Mouse (Mus musculus) macrophage (primary cell): Measurements from ENCODE around the gene Tnks2. TPM values are rescaled to one million over a fixed set of nuclear protein-coding genes. Genes with fewer than 3 reads are reported as not detected.
A peak's percentile ranks its signal among the peaks of the same experiment; 100 is the strongest.

Experiments
- H3K27ac ChIP-seq: fragments of 350-480 bp; formaldehyde crosslinking; 2 replicates; pipeline ENCODE4 v1.9.0; 2021
- H3K36me3 ChIP-seq: fragments of 350-480 bp; formaldehyde crosslinking; 2 replicates; pipeline ENCODE4 v1.9.0; 2021; ENCODE audit errors: inconsistent target
- H3K4me3 ChIP-seq: fragments of 350-480 bp; formaldehyde crosslinking; 2 replicates; pipeline ENCODE4 v1.9.0; 2021; ENCODE audit errors: inconsistent target
- H3K79me2 ChIP-seq: fragments of 350-480 bp; formaldehyde crosslinking; 2 replicates; pipeline ENCODE4 v1.9.0; 2021; ENCODE audit errors: inconsistent target
- WGBS: methylation state at CpG from one replicate; pipeline ENCODE4 v1.1.7; 2026; ENCODE audit warnings: inconsistent platforms; ENCODE audit not compliant: missing documents; 5-methylcytosine and 5-hydroxymethylcytosine counted together
- polyA plus RNA-seq: library from polyadenylated mRNA; stranded (reverse); fragments of 250-400 nt; gene quantifications from 3 replicates; pipeline ENCODE4 v1.2.4, GENCODE M21; 2018; ENCODE audit warnings: inconsistent platforms

The Tnks2 gene
- polyA plus RNA-seq, 1 experiment from 2014 or later: 62.1 TPM

GRCm38 (mm10) chr19:36925671-36926552 is 91.9 kb downstream of the Tnks2 start, which contains the start of gene Btaf1:
Gene Btaf1, plus strand, starts transcription at chr19:36926079.
- no peaks in the 10 kb centered on the region for H3K36me3 ChIP-seq
- under 1% methylated on average over 98 of the region's 98 CpGs for WGBS
- peak within 1 kb of the TSS; percentile 78 for H3K27ac ChIP-seq
- H3K79me2 ChIP-seq: peaks cover 88% of the 10 kb centered on the region
- H3K4me3 ChIP-seq: peak within 1 kb of the TSS; percentile 77

GRCm38 (mm10) chr19:36926553-36927236 is 92.7 kb downstream of the Tnks2 start:
- Histone ChIP-seq H3K36me3 (no peaks in the 10 kb centered on the region), H3K79me2 (peaks cover 88% of the 10 kb centered on the region), H3K4me3 (peak overlapping the region; percentile 77), H3K27ac (peak overlapping the region; percentile 78)
- WGBS: 2% methylated on average over 26 of the region's 26 CpGs

GRCm38 (mm10) chr19:36927800-36928361 is 93.8 kb downstream of the Tnks2 start:
- WGBS: 51% methylated on average over 6 of the region's 6 CpGs
- Histone ChIP-seq H3K4me3 (peak overlapping the region; percentile 77), H3K27ac (peak overlapping the region; percentile 78), H3K36me3 (no peaks in the 10 kb centered on the region), H3K79me2 (peaks cover 88% of the 10 kb centered on the region)

GRCm38 (mm10) chr19:36929816-36930215 is 95.8 kb downstream of the Tnks2 start:
- Histone ChIP-seq H3K36me3 (no peaks in the 10 kb centered on the region), H3K4me3 (no peak overlapping the region), H3K27ac (no peak overlapping the region), H3K79me2 (peaks cover 88% of the 10 kb centered on the region)

GRCm38 (mm10) chr19:36932097-36932496 is 98.1 kb downstream of the Tnks2 start:
- peak overlapping the region; percentile 64 for H3K27ac ChIP-seq

GRCm38 (mm10) chr19:36932613-36933012 is 98.6 kb downstream of the Tnks2 start:
- no peak overlapping the region for H3K4me3 ChIP-seq
- H3K79me2 ChIP-seq: peaks cover 97% of the 10 kb centered on the region
- 42% methylated on average over 2 of the region's 2 CpGs for WGBS
- peak overlapping the region; percentile 64 for H3K27ac ChIP-seq
- no peaks in the 10 kb centered on the region; the same call in 1 of the 2 replicates for H3K36me3 ChIP-seq

More at GRCm38 (mm10) chr19:36932097-36932496, 98.1 kb downstream of the Tnks2 start:
- Histone ChIP-seq H3K4me3 (no peak overlapping the region), H3K79me2 (peaks cover 97% of the 10 kb centered on the region), H3K36me3 (no peaks in the 10 kb centered on the region; the same call in 1 of the 2 replicates)

- 86% methylated on average over 4 of the region's 4 CpGs for WGBS
- no peaks in the 10 kb centered on the region; the same call in 1 of the 2 replicates for H3K36me3 ChIP-seq
- no peak overlapping the region for H3K27ac ChIP-seq
- no peak overlapping the region for H3K4me3 ChIP-seq
- peaks cover 97% of the 10 kb centered on the region for H3K79me2 ChIP-seq
These were observed 102.3 kb downstream of the Tnks2 start for GRCm38 (mm10) chr19:36936285-36936684.

- Histone ChIP-seq H3K36me3 (no peaks in the 10 kb centered on the region; the same call in 1 of the 2 replicates), H3K79me2 (peaks cover 100% of the 10 kb centered on the region), H3K4me3 (no peak overlapping the region), H3K27ac (no peak overlapping the region)
These were observed 104.0 kb downstream of the Tnks2 start for GRCm38 (mm10) chr19:36938008-36938407.

GRCm38 (mm10) chr19:36940064-36940463 is 106.0 kb downstream of the Tnks2 start:
- Histone ChIP-seq H3K36me3 (peaks cover 5% of the 10 kb centered on the region), H3K27ac (no peak overlapping the region), H3K4me3 (no peak overlapping the region), H3K79me2 (peaks cover 100% of the 10 kb centered on the region)
- WGBS: 100% methylated on average over 1 of the region's 1 CpGs

Other genes starting within 250 kb of the Tnks2 start
- gene Ppp1r3c, start 97.6 kb upstream of the Tnks2 start, polyA plus RNA-seq: 0.07 to 0.09 TPM in 2 of 3 replicates, not detected in the other
- gene Fgfbp3, start 85.4 kb downstream of the Tnks2 start, polyA plus RNA-seq: 3.0 to 4.6 TPM (median 3.6 TPM) in 3 replicates
- 25.6 to 27.0 TPM (median 25.6 TPM) in 3 replicates for gene Btaf1, start 91.8 kb downstream of the Tnks2 start, polyA plus RNA-seq